Mouse (Mus musculus) frontal cortex, adult 2 months (tissue): Measurements from ENCODE around the gene Txndc12. TPM values are rescaled to one million over a fixed set of nuclear protein-coding genes. Genes with fewer than 3 reads are reported as not detected.

Source experiments
- polyA plus RNA-seq: library from polyadenylated mRNA; depleted of rRNA; stranded (reverse); fragments of >200 nt; gene quantifications from 2 replicates; pipeline ENCODE4 v1.2.3, GENCODE M21; 2012; rRNA removed

The Txndc12 gene
- polyA plus RNA-seq, 1 experiment = 41.0 TPM

Other genes with a start within 250 kb of the Txndc12 start
- 46.6 and 51.7 TPM in 2 replicates for gene Cc2d1b, start 214.7 kb upstream of the Txndc12 start, polyA plus RNA-seq
- 0.48 and 0.60 TPM in 2 replicates for gene 3110021N24Rik, start 115.0 kb upstream of the Txndc12 start, polyA plus RNA-seq
- 21.9 TPM in 2 replicates for gene Zfyve9, start 53.8 kb upstream of the Txndc12 start, polyA plus RNA-seq
- gene Btf3l4, start 987 bp upstream of the Txndc12 start, polyA plus RNA-seq = 88.4 and 93.9 TPM in 2 replicates
- 16.1 and 18.8 TPM in 2 replicates for gene Kti12, start 13.2 kb downstream of the Txndc12 start, polyA plus RNA-seq
- 0.14 and 0.17 TPM in 2 replicates for gene A730015C16Rik, start 14.0 kb downstream of the Txndc12 start, polyA plus RNA-seq
- 188 and 219 TPM in 2 replicates for gene Rab3b, start 44.5 kb downstream of the Txndc12 start, polyA plus RNA-seq
- 122 and 151 TPM in 2 replicates for gene Nrd1, start 166.1 kb downstream of the Txndc12 start, polyA plus RNA-seq